Comparison of ENCODE assay signal across 22 mouse cellular contexts in genomic region chr2:140254256-140254655, GRCm38 (mm10).
DNase-seq lines count a peak whose midpoint lies in the region; ATAC-seq and TF ChIP-seq lines count a peak whose summit lies in the region.
"Had no signal": no experiment of that assay in that cellular context is flagged by ENCODE, and none has a peak within 500 bp of the region (broad histone marks: within the 10 kb centered on the region; RNA-seq: fewer than 3 reads in every experiment).

No protein-coding gene starts in this region.

- WGBS in midbrain, embryonic 11.5 days, result 86% methylated on average over 7 of the region's 7 CpGs
- 81% methylated on average over 7 of the region's 7 CpGs for WGBS in midbrain, embryonic 15.5 days
- 33% methylated on average over 7 of the region's 7 CpGs for WGBS in olfactory bulb, adult 2 months
- WGBS in heart, embryonic 10.5 days, result 80% methylated on average over 7 of the region's 7 CpGs

- no peak for ATAC-seq in midbrain, embryonic 11.5 days (ENCODE audit: low FRiP score)
- ATAC-seq in midbrain, embryonic 15.5 days (replicated peaks), result no peak
- no peak for ATAC-seq in granulocyte monocyte progenitor cell, adult 5-6 weeks (replicated peaks; ENCODE audit: poor library complexity, severe bottlenecking)
- ATAC-seq: activated CD4-positive, CD25-positive, alpha-beta regulatory T cell, adult 4 months; CD4-positive, CD25-positive, alpha-beta regulatory T cell, adult 4 months; Patski had no signal

- peak; percentile 67 for DNase-seq in midbrain, embryonic 11.5 days (ENCODE audit: low spot score, missing footprints)
- peak; percentile 57 for DNase-seq in brain, adult 2 months (ENCODE audit: low read depth, low spot score)
- DNase-seq in heart, embryonic 10.5 days (ENCODE audit: low spot score), result no peak
- DNase-seq: adrenal gland, adult 2 months; adrenal gland, adult 8-10 months; adrenal gland, postnatal 10 days; adrenal gland, postnatal 14 days; adrenal gland, postnatal 25 days; adrenal gland, postnatal 36 days; B cell, adult 2 months; cerebellum, adult 11 months; cerebellum, adult 11-12 months; cerebellum, adult 18-20 months; cerebellum, adult 2 months had no signal

- no peaks in the 10 kb centered on the region for H3K9me3 ChIP-seq in midbrain, embryonic 11.5 days (ENCODE audit: control insufficient read depth, low read length)
- no peaks in the 10 kb centered on the region for H3K9me3 ChIP-seq in midbrain, embryonic 15.5 days
- no peaks in the 10 kb centered on the region for H3K9me3 ChIP-seq in heart, embryonic 10.5 days
- H3K9me3 ChIP-seq: G1E had no signal

- H3K4me1 ChIP-seq in midbrain, embryonic 11.5 days (ENCODE audit: control insufficient read depth, insufficient read depth, low read length), result no peaks in the 10 kb centered on the region
- no peaks in the 10 kb centered on the region for H3K4me1 ChIP-seq in midbrain, embryonic 15.5 days
- H3K4me1 ChIP-seq in olfactory bulb, adult 2 months (ENCODE audit: control insufficient read depth, insufficient read depth, low read length), result peaks cover 8% of the 10 kb centered on the region
- H3K4me1 ChIP-seq in heart, embryonic 10.5 days, result 0 out of 2 replicates have a peak, but pooled peaks cover 4% of the 10 kb centered on the region

- TF ChIP-seq POLR2A in olfactory bulb, adult 2 months (IDR thresholded peaks at IDR 0.05; ENCODE audit: insufficient read depth, low read depth, low read length), result no peak

- no peak overlapping the region for H3K4me2 ChIP-seq in midbrain, embryonic 11.5 days
- no peak overlapping the region for H3K4me2 ChIP-seq in midbrain, embryonic 15.5 days

- TF ChIP-seq CTCF in olfactory bulb, adult 2 months (IDR thresholded peaks at IDR 0.05; ENCODE audit: insufficient read depth, low read depth, low read length), result no peak

- no peaks in the 10 kb centered on the region for H3K36me3 ChIP-seq in midbrain, embryonic 11.5 days (ENCODE audit: control insufficient read depth, insufficient read depth, low read length)
- no peaks in the 10 kb centered on the region for H3K36me3 ChIP-seq in midbrain, embryonic 15.5 days (replicated peaks)
- H3K36me3 ChIP-seq in heart, embryonic 10.5 days, result no peaks in the 10 kb centered on the region
- H3K36me3 ChIP-seq: G1E had no signal

- H3K27me3 ChIP-seq in midbrain, embryonic 11.5 days (ENCODE audit: control insufficient read depth, insufficient read depth, low read length), result no peaks in the 10 kb centered on the region
- H3K27me3 ChIP-seq in midbrain, embryonic 15.5 days (replicated peaks), result no peaks in the 10 kb centered on the region
- no peaks in the 10 kb centered on the region for H3K27me3 ChIP-seq in heart, embryonic 10.5 days (ENCODE audit: insufficient read depth, poor library complexity, severe bottlenecking)
- H3K27me3 ChIP-seq: CH12.LX had no signal

- no peak overlapping the region for H3K27ac ChIP-seq in midbrain, embryonic 11.5 days (ENCODE audit: low read depth, low read length)
- H3K27ac ChIP-seq in midbrain, embryonic 15.5 days, result no peak overlapping the region
- H3K27ac ChIP-seq in olfactory bulb, adult 2 months (ENCODE audit: insufficient read depth, low read depth, low read length), result 0 out of 2 replicates have a peak overlapping the region, but pooled peaks have one; percentile 26
- H3K27ac ChIP-seq in heart, embryonic 10.5 days, result no peak overlapping the region

- H3K4me3 ChIP-seq in midbrain, embryonic 11.5 days (ENCODE audit: low read depth, low read length), result no peak overlapping the region
- no peak overlapping the region for H3K4me3 ChIP-seq in midbrain, embryonic 15.5 days
- no peak overlapping the region for H3K4me3 ChIP-seq in olfactory bulb, adult 2 months (ENCODE audit: insufficient read depth, low read depth, low read length)
- no peak overlapping the region for H3K4me3 ChIP-seq in heart, embryonic 10.5 days

- H3K9ac ChIP-seq in midbrain, embryonic 11.5 days (ENCODE audit: low read length), result no peak overlapping the region
- no peak overlapping the region for H3K9ac ChIP-seq in midbrain, embryonic 15.5 days
